Mouse (Mus musculus) left cerebral cortex, adult 8-10 months (tissue): ENCODE results near the gene Derl3. TPM values are rescaled to one million over a fixed set of nuclear protein-coding genes. Genes with fewer than 3 reads are reported as not detected.
A peak's percentile ranks its signal among the peaks of the same experiment; 100 is the strongest.

ENCODE experiments used
- DNase-seq, 2 experiments: peaks; one replicate each; pipeline ENCODE4 v3.0.0; 2022; ENCODE audit warnings: low spot score in 2 of 2
- total RNA-seq, 4 experiments: library from RNA; stranded (reverse); gene quantifications; 2 replicates each; pipeline ENCODE4 v1.2.4; 2022

Gene Derl3
- total RNA-seq, 4 experiments from 2014 or later = 2.2 to 3.9 (median 2.6) TPM

- DNase-seq = no peak
Measured at GRCm38 (mm10) chr10:75913013-75913589, 19.9 kb downstream of the Derl3 start.

DNA sequence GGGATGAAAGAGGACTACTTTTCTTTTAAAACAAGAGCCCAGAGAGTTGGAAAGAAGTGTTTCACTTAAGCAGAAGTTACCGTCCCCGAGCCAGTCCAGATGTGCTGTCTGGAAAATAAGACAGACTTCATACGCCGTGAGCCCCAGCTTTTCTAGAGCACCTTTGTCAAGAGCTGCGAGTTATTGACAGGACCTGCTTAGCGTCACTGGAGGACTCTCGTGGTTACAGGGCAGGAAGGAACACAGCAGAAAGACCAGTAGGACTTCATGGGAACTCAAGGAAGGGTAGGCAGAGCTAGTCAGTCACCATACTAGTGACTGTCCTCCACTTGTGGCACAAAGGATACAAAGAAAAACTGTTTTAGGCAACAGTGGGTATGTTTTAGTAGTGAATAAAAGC lies 22.3 kb downstream of the Derl3 start:
- DNase-seq = no peak

DNA sequence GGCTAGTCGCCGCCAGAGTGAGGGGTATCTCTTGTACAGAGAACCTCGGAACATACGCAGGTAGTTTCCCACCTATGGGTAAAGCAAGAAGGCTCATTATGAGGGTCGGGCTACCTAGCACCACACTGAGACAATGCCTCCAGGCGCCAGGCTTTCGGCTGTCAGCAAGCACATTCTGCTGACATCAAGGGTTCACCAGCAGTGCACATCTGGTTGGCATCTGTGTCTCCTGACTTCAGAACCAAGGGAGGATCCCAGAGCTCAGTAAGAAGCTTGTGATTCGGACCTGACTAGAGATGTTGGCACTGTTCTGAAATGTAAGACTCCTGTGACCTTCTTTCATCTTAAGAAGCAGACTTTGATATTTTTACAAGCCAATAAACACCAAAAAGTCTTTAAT lies 23.6 kb downstream of the Derl3 start:
- no peak for DNase-seq

DNA sequence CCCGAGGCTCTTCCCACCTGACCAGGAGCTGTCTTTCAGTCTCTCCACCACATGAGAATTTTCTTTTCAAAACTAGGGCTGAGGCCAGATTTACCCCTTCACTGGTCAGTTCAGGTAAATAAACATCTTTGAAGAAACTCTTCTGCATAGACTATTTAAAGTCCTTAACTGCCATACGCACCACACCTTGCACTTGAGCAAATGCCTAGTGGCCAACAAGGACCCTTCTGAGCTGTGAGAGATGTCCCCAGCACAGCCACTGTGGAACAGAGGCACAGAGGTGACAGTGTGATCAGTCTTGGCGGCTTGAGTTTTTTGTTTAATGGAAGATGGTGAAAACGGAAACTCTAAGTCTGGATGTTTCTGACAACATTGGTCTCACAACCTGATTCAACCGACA lies 25.8 kb downstream of the Derl3 start:
- DNase-seq = no peak

DNA sequence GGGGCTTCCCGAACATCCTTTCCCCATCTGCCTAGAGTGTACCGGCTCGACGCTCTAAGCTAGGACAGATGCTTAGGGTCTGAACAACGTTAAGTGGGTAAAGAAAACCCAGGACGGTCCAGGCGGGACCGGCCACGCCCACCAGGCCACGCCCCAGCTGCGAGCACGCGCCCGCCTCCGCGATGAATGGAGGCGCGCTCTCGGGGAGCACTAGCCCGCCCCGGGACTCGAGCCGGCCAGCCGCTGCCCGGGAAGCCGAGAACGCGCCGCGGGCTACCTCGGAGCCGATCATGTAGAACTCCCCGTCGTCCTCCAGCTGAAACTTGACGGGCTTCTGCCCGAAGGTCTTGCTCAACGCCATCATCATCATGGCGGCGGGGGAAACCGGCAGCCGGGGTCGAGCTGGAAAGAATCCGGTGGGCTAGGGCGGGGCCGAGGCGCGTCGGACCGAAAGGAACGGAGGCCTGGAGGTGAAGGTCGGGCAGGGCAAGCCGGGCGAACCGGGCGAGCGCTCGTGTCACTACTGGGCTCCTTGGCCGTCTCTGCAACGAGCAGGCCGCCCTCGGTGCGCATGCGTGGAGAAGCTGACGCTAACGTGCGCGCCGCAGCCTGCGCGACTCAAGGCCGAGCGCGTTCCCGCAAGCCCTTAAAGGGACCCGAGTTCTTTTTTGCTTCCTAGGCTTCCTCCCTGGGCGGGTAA lies 28.0 kb downstream of the Derl3 start, which contains the start of gene Smarcb1:
Smarcb1 (minus strand) TSS at position 592 of the 700 bp plus-strand sequence.
- peak; percentile 90 to 91 for DNase-seq

DNA sequence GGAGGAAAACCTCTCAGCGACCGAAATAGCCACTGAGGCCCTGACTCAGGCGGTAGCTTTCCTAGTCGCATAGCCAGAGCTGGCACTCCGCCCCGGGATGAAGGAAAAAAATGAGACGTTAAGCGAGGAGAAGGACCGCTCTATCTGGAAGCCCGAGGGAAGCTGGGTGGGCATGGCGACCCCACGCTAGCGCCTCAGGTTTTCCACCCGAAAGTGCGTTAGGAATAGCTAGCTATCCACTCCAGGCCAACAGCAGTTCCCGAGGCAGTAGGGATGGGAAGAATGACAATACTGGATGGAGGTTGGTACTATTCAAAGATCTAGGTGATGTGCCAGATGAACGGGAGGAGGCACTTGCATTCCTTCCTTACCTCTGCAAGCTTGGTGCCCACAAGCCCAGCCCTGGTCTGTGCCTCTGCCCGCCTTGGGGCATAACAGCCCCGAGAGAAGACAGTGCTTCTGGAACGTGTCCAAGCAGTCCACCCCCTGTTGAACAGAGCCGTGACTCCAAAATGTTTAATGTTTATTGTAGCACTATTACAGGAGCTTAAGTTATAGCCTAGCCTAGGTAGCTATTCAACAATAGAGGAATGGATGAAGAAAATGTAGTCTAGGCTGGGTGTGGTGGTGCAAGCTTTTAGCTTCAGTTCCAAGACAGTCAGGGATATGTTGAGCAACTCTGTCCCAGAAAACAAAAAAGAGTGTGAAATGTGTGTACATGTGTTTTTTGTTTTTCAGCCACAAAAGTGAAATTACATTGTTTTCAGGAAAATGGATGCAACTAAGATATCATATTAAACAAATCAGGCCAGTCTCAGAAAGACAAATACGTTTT lies 28.7 kb downstream of the Derl3 start:
- DNase-seq = peak in 1 of 2 experiments; percentile 34

- DNase-seq = no peak
Measured at GRCm38 (mm10) chr10:75924324-75924723, 31.1 kb downstream of the Derl3 start.

DNA sequence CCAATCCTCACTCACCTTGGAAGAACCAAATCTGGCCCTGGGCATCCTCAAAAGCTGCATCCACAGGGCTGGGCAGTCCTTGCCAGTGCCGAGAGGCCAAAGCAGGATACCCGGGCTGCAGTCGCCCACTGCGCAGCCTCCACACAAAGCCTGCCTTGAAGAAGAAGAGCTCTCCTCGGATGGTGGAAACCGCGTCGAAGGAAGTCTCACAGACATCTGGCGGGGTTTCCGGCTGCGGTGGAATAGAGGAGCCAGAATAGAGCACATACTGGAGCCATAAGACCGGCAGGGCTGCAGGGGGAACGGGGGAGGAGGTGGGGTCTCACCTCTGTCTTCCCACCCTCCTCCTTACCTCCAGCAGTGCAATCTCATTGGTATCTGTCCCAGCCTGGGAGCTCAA lies 33.2 kb downstream of the Derl3 start:
- no peak for DNase-seq

DNA sequence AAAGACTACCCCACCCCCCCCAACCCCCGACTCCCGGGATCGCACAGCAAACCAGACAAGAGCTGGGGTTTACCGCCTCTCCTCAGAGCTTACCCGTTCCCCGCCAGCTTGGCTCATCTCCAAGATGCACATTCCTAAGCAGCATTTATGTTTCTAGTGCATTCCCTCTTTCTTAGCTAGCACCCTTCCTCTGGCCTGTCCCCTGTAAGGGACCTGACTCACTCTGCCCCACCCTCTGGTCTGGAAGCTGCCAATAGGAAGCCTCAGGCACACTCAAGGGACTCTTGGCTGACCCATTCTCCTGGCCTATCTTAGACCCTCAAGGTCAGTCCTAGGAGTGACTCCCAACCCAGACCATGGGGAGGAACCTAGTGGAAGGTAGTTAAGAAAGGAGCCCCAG lies 37.1 kb downstream of the Derl3 start:
- DNase-seq = no peak

DNA sequence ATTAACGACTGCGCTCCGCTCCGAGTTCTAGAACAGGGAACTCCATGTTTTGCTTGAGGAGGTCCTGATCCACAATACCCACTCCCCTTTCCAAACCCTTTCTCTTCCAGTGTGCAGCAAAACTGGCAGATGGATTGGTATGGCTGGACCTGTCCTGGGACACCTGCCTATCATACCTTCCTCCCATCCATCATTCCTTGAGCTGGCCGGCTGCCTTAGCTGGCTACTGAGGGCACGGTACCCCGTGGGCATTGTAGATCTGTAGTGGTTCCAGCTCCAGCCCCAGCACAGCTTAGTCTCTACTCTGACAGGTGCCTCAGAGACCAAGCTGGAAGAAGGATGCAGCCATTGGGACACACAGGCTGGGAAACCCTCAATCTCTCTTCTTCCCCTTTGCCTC lies 38.1 kb downstream of the Derl3 start:
- DNase-seq = no peak

DNA sequence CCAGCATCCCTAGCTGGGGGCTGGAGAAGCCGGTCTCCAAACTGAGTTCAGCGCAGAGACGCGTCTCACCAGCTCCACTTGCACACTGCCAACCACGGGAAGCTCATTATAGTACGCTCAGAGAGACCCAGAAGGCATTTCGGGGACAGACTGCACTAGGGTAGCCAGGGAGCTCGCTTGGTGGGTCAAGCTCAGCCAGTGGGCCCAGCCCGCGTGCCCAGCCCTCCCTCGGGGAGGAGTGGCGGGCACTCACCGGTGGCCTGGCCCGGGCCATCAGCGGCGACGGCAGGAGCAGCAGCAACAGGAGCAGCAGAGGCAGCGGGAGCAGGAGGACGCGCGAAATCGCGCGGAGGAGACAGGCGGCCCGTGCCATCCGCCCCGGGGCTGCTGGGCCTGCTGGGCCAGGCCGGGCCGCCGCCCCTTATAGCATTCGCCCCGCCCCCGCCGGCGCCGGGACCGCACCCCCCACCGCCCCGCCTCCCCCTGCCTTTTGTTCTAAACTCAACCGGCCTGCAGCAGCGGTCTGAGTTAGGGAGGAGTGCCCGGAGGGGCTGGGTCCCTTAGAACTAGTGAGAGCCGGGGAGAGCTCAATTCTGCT lies 39.0 kb downstream of the Derl3 start:
- DNase-seq = no peak

DNA sequence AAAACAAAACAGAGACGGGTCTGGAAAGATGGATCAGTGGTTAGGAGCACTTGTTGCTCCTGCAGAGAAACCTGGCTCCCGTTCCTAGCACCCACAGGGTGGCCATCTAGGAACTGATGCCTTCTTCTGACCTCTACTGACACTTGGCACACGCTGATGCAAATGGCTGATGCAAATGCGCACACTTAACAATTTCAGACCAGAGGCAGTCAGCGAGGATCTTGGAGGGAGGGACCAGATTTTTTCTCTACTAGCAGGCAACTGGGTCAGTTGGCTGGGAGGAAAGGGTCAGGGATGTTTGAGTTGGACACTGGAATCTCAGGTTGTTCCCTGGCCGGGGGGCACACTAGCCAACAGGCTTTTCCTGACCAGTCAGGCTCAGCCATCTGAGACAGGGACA lies 39.7 kb downstream of the Derl3 start, which contains the start of gene Chchd10:
Chchd10 (plus strand) TSS at position 240 of the 400 bp plus-strand sequence.
- DNase-seq = no peak

- no peak for DNase-seq
Measured at GRCm38 (mm10) chr10:75934991-75935390, 41.8 kb downstream of the Derl3 start.

DNA sequence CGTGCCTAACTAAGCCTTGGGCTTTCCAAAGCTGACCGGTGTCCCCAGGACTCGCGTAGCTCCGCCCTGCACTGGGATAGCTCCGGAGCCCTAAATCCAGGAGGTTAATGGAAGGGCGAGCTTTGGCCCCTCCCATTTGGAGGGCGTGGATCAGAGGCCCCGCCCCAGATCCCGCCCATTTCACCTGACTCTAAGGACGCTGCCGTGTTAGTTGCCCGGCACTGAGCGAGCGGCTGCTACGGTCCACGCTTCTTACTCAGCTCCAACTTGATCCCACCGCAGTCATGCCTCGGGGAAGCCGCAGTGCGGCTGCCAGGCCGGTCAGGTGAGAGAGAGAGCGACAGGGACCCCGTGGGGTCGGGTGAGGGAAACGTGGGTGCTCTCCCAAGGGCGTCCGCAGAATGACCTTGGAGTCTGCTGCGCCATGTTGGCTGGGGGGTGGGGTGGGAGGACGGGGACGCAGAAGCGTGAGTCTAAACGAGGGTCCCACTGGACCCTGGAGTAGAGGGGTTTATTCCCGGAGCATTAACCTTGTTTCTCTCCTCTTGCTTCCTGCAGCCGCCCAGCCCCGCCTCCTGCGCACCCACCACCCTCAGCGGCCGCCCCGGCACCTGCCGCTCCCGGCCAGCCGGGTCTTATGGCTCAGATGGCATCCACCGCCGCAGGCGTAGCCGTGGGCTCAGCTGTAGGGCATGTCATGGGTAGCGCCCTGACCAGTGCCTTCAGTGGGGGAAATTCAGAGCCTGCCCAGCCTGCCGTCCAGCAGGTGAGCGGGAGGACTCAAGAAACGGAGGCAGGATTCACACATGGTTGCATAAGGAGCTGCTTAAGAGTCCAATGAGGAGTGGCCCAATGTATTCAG lies 42.7 kb downstream of the Derl3 start, which contains the start of gene Mmp11:
Mmp11 (minus strand) TSS at position 817 of the 862 bp plus-strand sequence.
- DNase-seq = peak; percentile 69 to 72

DNA sequence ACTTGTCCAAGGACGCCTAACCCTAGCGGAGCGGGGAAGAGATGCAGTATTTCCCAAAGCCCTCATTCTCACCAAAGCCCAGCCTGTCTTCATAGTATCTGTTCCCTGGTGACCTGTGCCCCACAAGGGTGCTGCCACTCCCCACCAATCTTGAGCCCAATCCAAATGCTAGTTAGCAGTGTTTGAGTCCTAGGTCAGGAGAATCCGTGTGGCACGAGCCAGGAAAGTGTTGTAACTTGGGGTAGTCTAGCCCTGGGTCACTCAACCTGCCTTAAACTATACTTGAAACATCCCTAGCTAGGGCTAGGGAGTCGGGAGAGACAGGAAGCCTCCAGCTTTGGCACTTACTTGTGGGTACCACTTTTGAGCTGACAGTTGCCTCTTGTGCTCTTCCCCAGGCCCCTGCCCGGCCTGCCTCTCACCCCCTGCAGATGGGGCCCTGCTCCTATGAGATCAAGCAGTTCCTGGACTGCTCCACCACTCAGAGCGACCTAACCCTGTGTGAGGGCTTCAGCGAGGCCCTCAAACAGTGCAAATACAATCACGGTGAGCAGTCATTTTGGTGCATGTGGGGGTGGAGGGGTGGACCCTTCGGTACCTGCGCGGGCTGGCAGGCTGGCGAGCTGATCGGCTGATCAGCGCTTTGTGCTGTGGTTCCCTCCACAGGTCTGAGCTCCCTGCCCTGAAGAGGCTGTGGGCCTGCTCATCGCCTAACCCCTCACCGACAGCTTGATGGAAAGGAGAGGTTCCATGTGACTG lies 43.9 kb downstream of the Derl3 start:
- no peak for DNase-seq

- no peak for DNase-seq
Measured at GRCm38 (mm10) chr10:75937851-75938643, 44.8 kb downstream of the Derl3 start.

GRCm38 (mm10) chr10:75939481-75940234 lies 46.4 kb downstream of the Derl3 start:
- DNase-seq = peak in 1 of 2 experiments; percentile 47

- no peak for DNase-seq
Measured at GRCm38 (mm10) chr10:75940520-75940919, 47.3 kb downstream of the Derl3 start, which contains the start of gene Gm867. Gene Gm867 (minus strand): TSS chr10:75940672.
